Mouse (Mus musculus) myocyte (in vitro differentiated cells): Measurements from ENCODE around the gene Mif. TPM values are rescaled to one million over a fixed set of nuclear protein-coding genes. Genes with fewer than 3 reads are reported as not detected.

ENCODE experiments used
- H3K27me3 ChIP-seq: one replicate; pipeline ENCODE4 v1.6.1; 2011; ENCODE audit not compliant: control insufficient read depth, insufficient read depth, insufficient read length
- H3K36me3 ChIP-seq: one replicate; pipeline ENCODE4 v1.6.1; 2011; ENCODE audit not compliant: control insufficient read depth, insufficient read depth
- H3K4me2 ChIP-seq: one replicate; pipeline ENCODE4 v1.6.1; 2011; ENCODE audit warnings: low read depth, control low read depth
- H3K4me3 ChIP-seq: one replicate; pipeline ENCODE4 v1.5.1; 2011; ENCODE audit warnings: mild to moderate bottlenecking, control low read depth, moderate library complexity
- H3K79me2 ChIP-seq: one replicate; pipeline ENCODE4 v1.6.1; 2011; ENCODE audit not compliant: control insufficient read depth, insufficient read depth
- H3ac ChIP-seq: one replicate; pipeline ENCODE4 v1.6.1; 2011; ENCODE audit not compliant: control insufficient read depth, insufficient read length
- CEBPB ChIP-seq: IDR thresholded peaks from 2 replicates; pipeline ENCODE4 v1.6.1; 2011; ENCODE audit warnings: mild to moderate bottlenecking, moderate library complexity; ENCODE audit not compliant: poor library complexity, insufficient read depth, severe bottlenecking
- E2F4 ChIP-seq: IDR thresholded peaks from one replicate; pipeline ENCODE4 v1.6.1; 2011; ENCODE audit warnings: mild to moderate bottlenecking, control low read depth, moderate library complexity; ENCODE audit not compliant: insufficient read depth
- MAX ChIP-seq: IDR thresholded peaks from one replicate; pipeline ENCODE4 v1.6.1; 2011; ENCODE audit warnings: low read depth, mild to moderate bottlenecking, control low read depth
- MYOD1 ChIP-seq, 3 experiments: IDR thresholded peaks; one replicate each; pipeline ENCODE4 v1.6.1; 2011; ENCODE audit warnings: control low read depth in 2 of 3, low read depth in 2 of 3, mild to moderate bottlenecking in 2 of 3, moderate library complexity in 1 of 3; ENCODE audit not compliant: insufficient read length in 2 of 3, control insufficient read depth in 1 of 3
- MYOG ChIP-seq, 3 experiments: IDR thresholded peaks; one replicate each; pipeline ENCODE4 v1.6.1; 2011; ENCODE audit warnings: control low read depth in 2 of 3, low read depth in 2 of 3, mild to moderate bottlenecking in 2 of 3; ENCODE audit not compliant: insufficient read length in 2 of 3, control insufficient read depth in 1 of 3, insufficient read depth in 1 of 3
- POLR2A ChIP-seq: IDR thresholded peaks from one replicate; pipeline ENCODE4 v1.6.1; 2011; ENCODE audit warnings: low read depth, mild to moderate bottlenecking, control low read depth, moderate library complexity; ENCODE audit not compliant: insufficient read length
- POLR2AphosphoS2 ChIP-seq: IDR thresholded peaks from one replicate; pipeline ENCODE4 v1.6.1; 2011; ENCODE audit warnings: low read depth, control low read depth; ENCODE audit not compliant: insufficient read length
- REST ChIP-seq: IDR thresholded peaks from one replicate; pipeline ENCODE4 v1.6.1; 2011; ENCODE audit warnings: mild to moderate bottlenecking, control low read depth, moderate library complexity; ENCODE audit not compliant: insufficient read depth, insufficient read length
- SRF ChIP-seq: IDR thresholded peaks from one replicate; pipeline ENCODE4 v1.6.1; 2011; ENCODE audit warnings: low read depth; ENCODE audit not compliant: control insufficient read depth, insufficient read length
- TCF12 ChIP-seq: IDR thresholded peaks from one replicate; pipeline ENCODE4 v1.6.1; 2011; ENCODE audit warnings: mild to moderate bottlenecking, control low read depth; ENCODE audit not compliant: poor library complexity, insufficient read depth, severe bottlenecking
- TCF3 ChIP-seq: IDR thresholded peaks from one replicate; pipeline ENCODE4 v1.6.1; 2011; ENCODE audit warnings: low read depth, control low read depth; ENCODE audit not compliant: insufficient read length
- USF1 ChIP-seq: IDR thresholded peaks from one replicate; pipeline ENCODE4 v1.6.1; 2011; ENCODE audit warnings: low read depth, mild to moderate bottlenecking, control low read depth, moderate library complexity
- polyA plus RNA-seq: library from polyadenylated mRNA; unstranded; fragments of >200 nt; fragmentation: generic; extraction: Trizol; gene quantifications from one replicate; pipeline ENCODE4 v1.2.1, GENCODE M21; 2012; ENCODE audit warnings: missing spikeins

The Mif gene
- polyA plus RNA-seq, 1 experiment: 3,517 TPM

DNA sequence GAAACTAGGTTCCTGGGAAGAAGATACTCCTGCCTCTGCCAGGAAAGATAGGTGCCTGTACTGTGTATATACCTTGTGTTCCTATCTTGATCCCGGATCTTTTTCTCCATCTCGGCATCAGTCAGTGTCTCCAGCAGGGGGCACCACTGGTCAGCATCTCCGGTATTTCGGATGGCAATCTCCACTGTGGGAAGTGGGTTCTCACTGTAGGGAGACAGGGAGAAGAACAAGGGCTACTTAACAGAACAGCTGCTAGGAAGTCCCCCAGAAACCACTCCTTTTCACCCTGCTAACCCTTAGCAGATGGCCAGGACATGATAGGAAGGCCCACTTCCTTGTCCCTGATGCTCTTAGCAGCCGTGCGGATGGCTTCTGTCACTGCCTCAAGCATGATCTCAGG, 37.3 kb upstream of the Mif start:
- Histone ChIP-seq H3ac (no peak overlapping the region), H3K4me3 (no peak overlapping the region), H3K4me2 (peak overlapping the region; percentile 64), H3K36me3 (peaks cover 23% of the 10 kb centered on the region), H3K79me2 (peaks cover 9% of the 10 kb centered on the region), H3K27me3 (no peaks in the 10 kb centered on the region)
- TF ChIP-seq MYOD1 (IDR thresholded peaks at IDR 0.05; ENCODE audit: control insufficient read depth in 1 of 3, insufficient read length in 2 of 3, low read depth in 2 of 3): peak in 2 of 3 experiments; percentile 51 to 66
- no peak for TF ChIP-seq MAX
- TF ChIP-seq USF1: no peak
- peak in 2 of 3 experiments; percentile 47 to 67 for TF ChIP-seq MYOG (IDR thresholded peaks at IDR 0.05; ENCODE audit: control insufficient read depth in 1 of 3, insufficient read depth in 1 of 3, insufficient read length in 2 of 3, low read depth in 2 of 3)
- peak; percentile 10 for TF ChIP-seq TCF12

DNA sequence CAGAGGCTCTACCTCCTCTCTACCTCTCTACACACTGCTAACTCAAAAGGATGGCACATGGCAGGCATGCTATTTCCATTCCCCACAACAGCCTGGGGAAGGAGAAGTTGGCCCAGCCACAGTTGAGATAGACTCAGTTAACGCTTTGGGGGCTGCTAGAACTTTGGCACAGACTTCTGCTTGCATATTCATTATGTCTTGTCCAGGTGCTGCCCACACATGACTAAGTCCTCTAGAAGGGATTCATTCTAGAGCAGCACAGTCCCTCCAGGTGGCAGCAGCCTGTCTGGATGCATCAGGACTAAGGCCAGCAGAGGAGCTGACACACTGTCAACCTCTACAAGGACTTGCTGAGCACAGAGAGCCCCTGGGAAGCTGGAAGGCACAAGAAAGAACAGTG, 36.2 kb upstream of the Mif start:
- no peak for TF ChIP-seq MYOG (IDR thresholded peaks at IDR 0.05; ENCODE audit: control insufficient read depth in 1 of 3, insufficient read depth in 1 of 3, insufficient read length in 2 of 3, low read depth in 2 of 3)
- TF ChIP-seq TCF12: no peak
- no peak for TF ChIP-seq E2F4
- no peak for TF ChIP-seq TCF3
- no peak for TF ChIP-seq POLR2AphosphoS2
- no peak for TF ChIP-seq MYOD1 (IDR thresholded peaks at IDR 0.05; ENCODE audit: control insufficient read depth in 1 of 3, insufficient read length in 2 of 3, low read depth in 2 of 3)
- TF ChIP-seq REST: no peak
- no peak for TF ChIP-seq POLR2A
- TF ChIP-seq USF1: no peak
- Histone ChIP-seq H3K4me3 (no peak overlapping the region), H3K36me3 (peaks cover 15% of the 10 kb centered on the region), H3ac (no peak overlapping the region), H3K27me3 (no peaks in the 10 kb centered on the region), H3K79me2 (no peaks in the 10 kb centered on the region), H3K4me2 (no peak overlapping the region)

DNA sequence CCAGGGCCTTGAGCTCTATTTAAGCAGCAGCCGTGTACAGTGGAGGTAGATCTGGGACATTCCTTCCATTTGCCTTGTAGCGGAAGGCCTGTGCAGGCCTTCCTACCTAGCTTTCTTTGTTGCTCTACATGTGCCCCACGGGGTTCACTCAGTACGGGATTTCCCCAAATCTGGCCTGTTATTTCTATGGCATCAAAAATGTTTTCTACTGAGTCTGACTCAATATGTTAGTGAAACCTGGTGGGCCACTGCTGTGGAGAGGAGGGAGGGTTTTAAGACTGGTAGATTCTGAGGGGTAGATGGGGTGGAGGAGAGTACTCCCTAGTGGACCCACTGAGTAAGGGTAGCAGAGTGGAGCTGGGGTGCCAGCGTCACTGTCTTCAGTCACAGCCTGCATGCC, 35.7 kb upstream of the Mif start:
- H3K4me2 ChIP-seq: no peak overlapping the region
- no peak overlapping the region for H3ac ChIP-seq
- peaks cover 11% of the 10 kb centered on the region for H3K36me3 ChIP-seq
- no peak for TF ChIP-seq USF1
- no peak for TF ChIP-seq TCF12
- no peak for TF ChIP-seq POLR2A
- TF ChIP-seq E2F4: no peak
- TF ChIP-seq CEBPB: no peak
- TF ChIP-seq MYOD1 (IDR thresholded peaks at IDR 0.05; ENCODE audit: control insufficient read depth in 1 of 3, insufficient read length in 2 of 3, low read depth in 2 of 3): no peak
- no peak for TF ChIP-seq MYOG (IDR thresholded peaks at IDR 0.05; ENCODE audit: control insufficient read depth in 1 of 3, insufficient read depth in 1 of 3, insufficient read length in 2 of 3, low read depth in 2 of 3)
- no peak for TF ChIP-seq MAX
- no peak for TF ChIP-seq REST
- no peak for TF ChIP-seq TCF3
- no peak for TF ChIP-seq SRF
- TF ChIP-seq POLR2AphosphoS2: no peak
- H3K4me3 ChIP-seq: no peak overlapping the region
- H3K79me2 ChIP-seq: no peaks in the 10 kb centered on the region
- no peaks in the 10 kb centered on the region for H3K27me3 ChIP-seq

DNA sequence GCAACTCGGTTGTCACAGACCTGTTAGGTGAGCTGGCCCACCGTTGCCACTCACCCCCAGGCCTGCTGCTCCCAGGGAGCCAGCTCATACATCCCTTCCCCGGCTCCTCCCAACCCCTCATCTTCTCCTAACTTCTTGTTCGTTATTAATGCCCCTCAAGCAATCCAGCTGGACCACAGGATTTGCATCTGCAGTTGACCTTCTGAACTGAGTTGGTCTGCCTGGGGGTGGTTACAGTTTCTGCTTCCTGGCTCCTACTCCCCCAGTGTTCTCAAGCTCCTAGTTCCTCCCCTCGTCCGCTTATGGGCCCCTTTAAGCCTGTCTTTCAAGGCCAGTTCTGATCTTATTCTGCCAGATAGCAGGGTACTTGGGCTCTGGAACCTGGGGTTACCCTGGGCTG, 34.6 kb upstream of the Mif start:
- no peak overlapping the region for H3K4me2 ChIP-seq
- H3K27me3 ChIP-seq: no peaks in the 10 kb centered on the region
- no peak overlapping the region for H3K4me3 ChIP-seq
- no peak for TF ChIP-seq SRF
- no peak for TF ChIP-seq TCF3
- TF ChIP-seq CEBPB: no peak
- no peak for TF ChIP-seq MAX
- TF ChIP-seq TCF12: no peak
- TF ChIP-seq MYOG (IDR thresholded peaks at IDR 0.05; ENCODE audit: control insufficient read depth in 1 of 3, insufficient read depth in 1 of 3, insufficient read length in 2 of 3, low read depth in 2 of 3): no peak
- no peak for TF ChIP-seq POLR2AphosphoS2
- TF ChIP-seq POLR2A: no peak
- H3K36me3 ChIP-seq: peaks cover 11% of the 10 kb centered on the region
- no peak overlapping the region for H3ac ChIP-seq
- H3K79me2 ChIP-seq: no peaks in the 10 kb centered on the region

DNA sequence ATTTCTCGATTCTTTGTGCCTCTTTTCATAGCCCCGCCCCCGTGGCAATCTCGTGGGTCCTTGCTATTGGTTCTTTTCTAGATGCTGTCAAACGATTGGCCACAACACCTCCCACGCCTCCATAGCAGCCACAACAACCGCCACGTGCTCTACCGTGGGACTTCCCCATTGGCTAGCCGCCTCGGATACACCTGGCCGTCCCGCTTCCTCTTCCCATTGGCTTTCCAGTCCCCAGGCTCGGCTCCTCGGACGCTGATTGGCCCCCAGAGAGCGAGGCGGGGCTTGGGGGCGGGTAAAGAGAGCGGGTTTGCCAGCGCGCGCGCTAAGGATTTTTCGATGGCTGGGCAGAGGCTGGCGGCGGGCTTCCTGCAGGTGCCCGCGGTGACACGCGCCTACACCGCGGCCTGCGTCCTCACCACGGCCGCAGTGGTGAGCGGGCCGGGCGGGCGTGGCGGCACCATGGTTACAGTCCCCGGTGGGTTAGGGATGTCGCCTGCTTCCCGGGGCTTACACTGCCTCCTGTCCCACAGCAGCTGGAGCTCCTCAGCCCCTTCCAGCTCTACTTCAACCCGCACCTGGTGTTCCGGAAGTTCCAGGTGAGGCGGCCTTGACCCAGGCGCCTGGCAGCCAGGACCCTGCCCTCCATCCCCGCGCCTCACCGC, 33.2 kb upstream of the Mif start, which contains the start of gene Derl3:
Gene Derl3 (plus strand): TSS at position 325 of the 662 bp plus-strand sequence.
- Histone ChIP-seq H3ac (no peak within 1 kb of the TSS), H3K79me2 (no peaks in the 10 kb centered on the region), H3K4me2 (no peak within 1 kb of the TSS), H3K27me3 (no peaks in the 10 kb centered on the region), H3K4me3 (no peak within 1 kb of the TSS), H3K36me3 (peaks cover 11% of the 10 kb centered on the region)
- peak; percentile 19 for TF ChIP-seq POLR2AphosphoS2
- TF ChIP-seq MAX: no peak
